Mouse (Mus musculus) thymus, adult 2 months (tissue): ENCODE measurements around the gene Nepn. TPM values are rescaled to one million over a fixed set of nuclear protein-coding genes. Genes with fewer than 3 reads are reported as not detected.
A peak's percentile ranks its signal among the peaks of the same experiment; 100 is the strongest.

Experiments used
- DNase-seq: peaks from one replicate; pipeline ENCODE4 v3.0.0; 2021
- H3K27ac ChIP-seq: fragments of 200-500 bp; 2 replicates; pipeline ENCODE4 v1.5.1; 2012; ENCODE audit warnings: low read length, control low read depth; ENCODE audit not compliant: control insufficient read depth, insufficient read depth
- H3K27me3 ChIP-seq: fragments of 200-500 bp; 2 replicates; pipeline ENCODE4 v1.6.1; 2012; ENCODE audit warnings: mild to moderate bottlenecking, low read length, moderate library complexity, mixed read lengths; ENCODE audit not compliant: control insufficient read depth, insufficient read depth
- H3K36me3 ChIP-seq: fragments of 200-500 bp; 2 replicates; pipeline ENCODE4 v1.6.1; 2012; ENCODE audit warnings: mild to moderate bottlenecking, low read length, moderate library complexity; ENCODE audit not compliant: control insufficient read depth, insufficient read depth
- H3K4me1 ChIP-seq: fragments of 200-500 bp; replicated peaks from 2 replicates; pipeline ENCODE4 v1.6.1; 2012; ENCODE audit warnings: low read length; ENCODE audit not compliant: control insufficient read depth, insufficient read depth
- H3K4me3 ChIP-seq: fragments of 200-500 bp; 2 replicates; pipeline ENCODE4 v1.5.1; 2012; ENCODE audit warnings: mild to moderate bottlenecking, low read length, control low read depth, moderate library complexity; ENCODE audit not compliant: control insufficient read depth, insufficient read depth
- CTCF ChIP-seq: fragments of 200-500 bp; IDR thresholded peaks from 2 replicates; pipeline ENCODE4 v1.5.1; 2012; ENCODE audit warnings: mild to moderate bottlenecking, control low read depth, low read length, moderate library complexity, borderline replicate concordance; ENCODE audit not compliant: control insufficient read depth, poor library complexity, insufficient read depth; ENCODE audit errors: extremely low read depth
- POLR2A ChIP-seq: fragments of 200-500 bp; IDR thresholded peaks from 2 replicates; pipeline ENCODE4 v1.6.1; 2012; ENCODE audit warnings: mild to moderate bottlenecking, low read length, control low read depth, moderate library complexity; ENCODE audit not compliant: control insufficient read depth, poor library complexity, insufficient read depth; ENCODE audit errors: extremely low read depth
- WGBS: fragments of 180-500 bp; shearing (Covaris S2); methylation state at CpG from one replicate; pipeline ENCODE4 v1.1.7; 2018; 5-methylcytosine and 5-hydroxymethylcytosine counted together
- polyA plus RNA-seq: library from polyadenylated mRNA; depleted of rRNA; stranded (reverse); fragments of >200 nt; gene quantifications from 2 replicates; pipeline ENCODE4 v1.2.3, GENCODE M21; 2012

The Nepn gene
- polyA plus RNA-seq, 1 experiment = 0.18 TPM

- H3K27ac ChIP-seq = no peak overlapping the region
- no peak for DNase-seq
- 94% methylated on average over 4 of the region's 4 CpGs for WGBS
- H3K36me3 ChIP-seq = no peaks in the 10 kb centered on the region
- no peaks in the 10 kb centered on the region for H3K27me3 ChIP-seq
- H3K4me3 ChIP-seq = no peak overlapping the region
- TF ChIP-seq POLR2A = no peak
- TF ChIP-seq CTCF = no peak
- H3K4me1 ChIP-seq = no peaks in the 10 kb centered on the region
Measured at GRCm38 (mm10) chr10:52373834-52374233, 14.9 kb upstream of the Nepn start.

- no peak overlapping the region for H3K4me3 ChIP-seq
- H3K27me3 ChIP-seq = no peaks in the 10 kb centered on the region
- no peaks in the 10 kb centered on the region for H3K4me1 ChIP-seq
- no peak for TF ChIP-seq POLR2A
- TF ChIP-seq CTCF = no peak
- DNase-seq = no peak
- no peak overlapping the region for H3K27ac ChIP-seq
- no peaks in the 10 kb centered on the region for H3K36me3 ChIP-seq
Measured at GRCm38 (mm10) chr10:52374651-52375050, 14.1 kb upstream of the Nepn start.

- Histone ChIP-seq H3K4me1 (peaks cover 3% of the 10 kb centered on the region), H3K27ac (no peak overlapping the region), H3K27me3 (no peaks in the 10 kb centered on the region), H3K4me3 (no peak overlapping the region), H3K36me3 (no peaks in the 10 kb centered on the region)
- no peak for DNase-seq
- no peak for TF ChIP-seq CTCF
- no peak for TF ChIP-seq POLR2A
- WGBS = 38% methylated on average over 2 of the region's 2 CpGs
Measured at GRCm38 (mm10) chr10:52376422-52376821, 12.3 kb upstream of the Nepn start.

GRCm38 (mm10) chr10:52377813-52378212 lies 11.0 kb upstream of the Nepn start:
- no peak for TF ChIP-seq CTCF
- no peak for TF ChIP-seq POLR2A
- Histone ChIP-seq H3K36me3 (no peaks in the 10 kb centered on the region), H3K4me3 (no peak overlapping the region), H3K4me1 (peaks cover 3% of the 10 kb centered on the region), H3K27ac (no peak overlapping the region), H3K27me3 (no peaks in the 10 kb centered on the region)
- 98% methylated on average over 2 of the region's 2 CpGs for WGBS
- no peak for DNase-seq

GRCm38 (mm10) chr10:52381321-52381801 lies 7.4 kb upstream of the Nepn start:
- under 1% methylated on average over 19 of the region's 19 CpGs for WGBS
- Histone ChIP-seq H3K36me3 (no peaks in the 10 kb centered on the region), H3K4me3 (peak overlapping the region; percentile 68), H3K27me3 (no peaks in the 10 kb centered on the region), H3K27ac (no peak overlapping the region), H3K4me1 (peaks cover 3% of the 10 kb centered on the region)
- no peak for TF ChIP-seq CTCF
- no peak for TF ChIP-seq POLR2A
- DNase-seq = no peak

GRCm38 (mm10) chr10:52381845-52382591 lies 6.8 kb upstream of the Nepn start, which contains the start of gene Gopc:
TSS of gene Gopc (minus strand) at chr10:52382124.
- Histone ChIP-seq H3K27ac (peak within 1 kb of the TSS; percentile 90), H3K4me3 (peak within 1 kb of the TSS; percentile 93), H3K4me1 (peaks cover 3% of the 10 kb centered on the region), H3K36me3 (no peaks in the 10 kb centered on the region), H3K27me3 (no peaks in the 10 kb centered on the region)
- TF ChIP-seq CTCF = no peak
- TF ChIP-seq POLR2A = peak; percentile 56; the same call in 1 of the 2 replicates
- peak; percentile 96 for DNase-seq
- WGBS = under 1% methylated on average over 68 of the region's 71 CpGs
